Mouse (Mus musculus) midbrain, embryonic 12.5 days (tissue): ENCODE measurements at regions not wholly inside any gene's neighbourhood (a gene's known extent, or its start where the extent isn't known, plus 50 kb on each side); places are given as distances from the start of the nearest gene placed in this dataset. TPM values are rescaled to one million over a fixed set of nuclear protein-coding genes. Genes with fewer than 3 reads are reported as not detected.

Experiments
- ATAC-seq: fragments of 200-750 bp; cut with Nextera tagmentation; 2 replicates; pipeline ENCODE4 v1.8.0; 2017; ENCODE audit warnings: low read depth, moderate TSS enrichment, moderate library complexity; ENCODE audit not compliant: low FRiP score
- H3K27ac ChIP-seq: fragments of 300-500 bp; sonication (generic); replicated peaks from 2 replicates; pipeline ENCODE4 v1.5.1; 2016; ENCODE audit warnings: mild to moderate bottlenecking
- H3K27me3 ChIP-seq: fragments of 300-500 bp; sonication (generic); 2 replicates; pipeline ENCODE4 v1.6.1; 2016; ENCODE audit warnings: mild to moderate bottlenecking
- H3K36me3 ChIP-seq: fragments of 300-500 bp; sonication (generic); 2 replicates; pipeline ENCODE4 v1.6.1; 2016
- H3K4me1 ChIP-seq: fragments of 300-500 bp; sonication (generic); 2 replicates; pipeline ENCODE4 v1.6.1; 2016
- H3K4me2 ChIP-seq: fragments of 300-500 bp; sonication (generic); replicated peaks from 2 replicates; pipeline ENCODE4 v1.6.1; 2016; ENCODE audit warnings: mild to moderate bottlenecking, moderate library complexity
- H3K4me3 ChIP-seq: fragments of 300-500 bp; sonication (generic); 2 replicates; pipeline ENCODE4 v1.5.1; 2016; ENCODE audit warnings: mild to moderate bottlenecking
- H3K9ac ChIP-seq: fragments of 300-500 bp; sonication (generic); replicated peaks from 2 replicates; pipeline ENCODE4 v1.6.1; 2016; ENCODE audit warnings: mild to moderate bottlenecking, moderate library complexity
- H3K9me3 ChIP-seq: fragments of 300-500 bp; sonication (generic); 2 replicates; pipeline ENCODE4 v1.6.1; 2016; ENCODE audit warnings: mild to moderate bottlenecking
- WGBS: fragments of 180-500 bp; shearing (Covaris S2); methylation state at CpG from one replicate; pipeline ENCODE4 v1.1.7; 2016; 5-methylcytosine and 5-hydroxymethylcytosine counted together
- microRNA-seq: library from miRNA; unstranded; fragments of <30 nt; microRNA quantifications from one replicate; pipeline ENCODE4, GENCODE M21; 2017

GRCm38 (mm10) chr13:28416887-28417286 is 159.6 kb downstream of the Gm11361 start:
- Histone ChIP-seq H3K9ac (0 out of 2 replicates have a peak overlapping the region, but pooled peaks have one; percentile 31), H3K4me1 (peaks cover 46% of the 10 kb centered on the region)

GRCm38 (mm10) chr13:28416231-28416630 is 158.9 kb downstream of the Gm11361 start:
- H3K9ac ChIP-seq = no peak overlapping the region
- 3% methylated on average over 6 of the region's 6 CpGs for WGBS
- H3K4me2 ChIP-seq = peak overlapping the region; percentile 48
- 0 out of 2 replicates have a peak overlapping the region, but pooled peaks have one; percentile 3 for H3K4me3 ChIP-seq
- H3K36me3 ChIP-seq = no peaks in the 10 kb centered on the region
- H3K27me3 ChIP-seq = no peaks in the 10 kb centered on the region
- H3K4me1 ChIP-seq = peaks cover 46% of the 10 kb centered on the region
- peak; percentile 95 for ATAC-seq
- H3K9me3 ChIP-seq = no peaks in the 10 kb centered on the region
- peak overlapping the region; percentile 93 for H3K27ac ChIP-seq

More at GRCm38 (mm10) chr13:28416887-28417286, 159.6 kb downstream of the Gm11361 start:
- H3K36me3 ChIP-seq = no peaks in the 10 kb centered on the region
- H3K4me2 ChIP-seq = peak overlapping the region; percentile 48
- H3K27ac ChIP-seq = peak overlapping the region; percentile 93
- ATAC-seq = peak; percentile 6; the same call in 1 of the 2 replicates
- no peaks in the 10 kb centered on the region for H3K9me3 ChIP-seq
- peak overlapping the region; percentile 24 for H3K4me3 ChIP-seq
- H3K27me3 ChIP-seq = no peaks in the 10 kb centered on the region
- WGBS = 22% methylated on average over 8 of the region's 8 CpGs

- peak; percentile 21; the same call in 1 of the 2 replicates for ATAC-seq
- Histone ChIP-seq H3K27ac (peak overlapping the region; percentile 93), H3K9me3 (no peaks in the 10 kb centered on the region), H3K4me2 (peak overlapping the region; percentile 48), H3K9ac (0 out of 2 replicates have a peak overlapping the region, but pooled peaks have one; percentile 20), H3K36me3 (no peaks in the 10 kb centered on the region), H3K4me3 (no peak overlapping the region), H3K27me3 (no peaks in the 10 kb centered on the region), H3K4me1 (peaks cover 46% of the 10 kb centered on the region)
- WGBS = 3% methylated on average over 1 of the region's 1 CpGs
Observed at GRCm38 (mm10) chr13:28415769-28416168, 158.4 kb downstream of the Gm11361 start.

GRCm38 (mm10) chr13:28410324-28410723 is 153.0 kb downstream of the Gm11361 start:
- Histone ChIP-seq H3K27me3 (no peaks in the 10 kb centered on the region), H3K4me2 (no peak overlapping the region), H3K4me1 (peaks cover 20% of the 10 kb centered on the region), H3K9me3 (no peaks in the 10 kb centered on the region), H3K27ac (peak overlapping the region; percentile 44; the same call in 1 of the 2 replicates), H3K4me3 (no peak overlapping the region), H3K36me3 (no peaks in the 10 kb centered on the region), H3K9ac (no peak overlapping the region)
- 29% methylated on average over 2 of the region's 2 CpGs for WGBS
- peak; percentile 25 for ATAC-seq

- ATAC-seq = no peak
- 23% methylated on average over 1 of the region's 1 CpGs for WGBS
- H3K4me3 ChIP-seq = no peak overlapping the region
- H3K9me3 ChIP-seq = no peaks in the 10 kb centered on the region
- no peaks in the 10 kb centered on the region for H3K27me3 ChIP-seq
- H3K27ac ChIP-seq = no peak overlapping the region
- H3K9ac ChIP-seq = no peak overlapping the region
- H3K4me1 ChIP-seq = peaks cover 14% of the 10 kb centered on the region
- H3K36me3 ChIP-seq = no peaks in the 10 kb centered on the region
- H3K4me2 ChIP-seq = no peak overlapping the region
Observed at GRCm38 (mm10) chr13:28409609-28409902, 152.2 kb downstream of the Gm11361 start.

GRCm38 (mm10) chr13:28408868-28409608 is 151.7 kb downstream of the Gm11361 start:
- Histone ChIP-seq H3K9ac (no peak overlapping the region), H3K4me1 (peaks cover 14% of the 10 kb centered on the region), H3K27me3 (no peaks in the 10 kb centered on the region), H3K4me3 (no peak overlapping the region), H3K27ac (peak overlapping the region; percentile 42), H3K36me3 (no peaks in the 10 kb centered on the region), H3K9me3 (no peaks in the 10 kb centered on the region), H3K4me2 (no peak overlapping the region)
- no peak for ATAC-seq
- 32% methylated on average over 7 of the region's 7 CpGs for WGBS

- WGBS = 54% methylated on average over 7 of the region's 7 CpGs
- no peaks in the 10 kb centered on the region for H3K9me3 ChIP-seq
- H3K4me2 ChIP-seq = no peak overlapping the region
- H3K9ac ChIP-seq = no peak overlapping the region
- 0 out of 2 replicates have a peak, but pooled peaks cover 5% of the 10 kb centered on the region for H3K4me1 ChIP-seq
- no peaks in the 10 kb centered on the region for H3K36me3 ChIP-seq
- H3K27ac ChIP-seq = no peak overlapping the region
- H3K27me3 ChIP-seq = no peaks in the 10 kb centered on the region
- no peak for ATAC-seq
- H3K4me3 ChIP-seq = no peak overlapping the region
Observed at GRCm38 (mm10) chr13:28400459-28400858, 143.1 kb downstream of the Gm11361 start.

Small RNAs in the stretch of these regions (microRNA-seq; reads per million reads assigned to microRNA genes)
- gene Mir6368 = not detected
